Mouse (Mus musculus) stomach, embryonic 14.5 days (tissue): Measurements from ENCODE around the gene Draxin. TPM values are rescaled to one million over a fixed set of nuclear protein-coding genes. Genes with fewer than 3 reads are reported as not detected.
A peak's percentile ranks its signal among the peaks of the same experiment; 100 is the strongest.

Experiments
- ATAC-seq: fragments of 200-750 bp; cut with Nextera tagmentation; 2 replicates; pipeline ENCODE4 v1.8.0; 2017; ENCODE audit warnings: low read depth, moderate TSS enrichment; ENCODE audit not compliant: insufficient number of reproducible peaks, insufficient read depth, low FRiP score
- H3K27ac ChIP-seq: fragments of 300-500 bp; sonication (generic); 2 replicates; pipeline ENCODE4 v1.5.1; 2014; ENCODE audit warnings: mild to moderate bottlenecking, low read length, moderate library complexity, mixed read lengths
- H3K27me3 ChIP-seq: fragments of 300-500 bp; sonication (generic); 2 replicates; pipeline ENCODE4 v1.6.1; 2014; ENCODE audit warnings: low read length, control low read depth, mixed read lengths; ENCODE audit not compliant: control insufficient read depth, insufficient read depth
- H3K36me3 ChIP-seq: fragments of 300-500 bp; sonication (generic); 2 replicates; pipeline ENCODE4 v1.6.1; 2014; ENCODE audit warnings: mild to moderate bottlenecking, control low read depth, low read length, moderate library complexity, mixed read lengths; ENCODE audit not compliant: control insufficient read depth, insufficient read depth
- H3K4me1 ChIP-seq: fragments of 300-500 bp; sonication (generic); 2 replicates; pipeline ENCODE4 v1.6.1; 2014; ENCODE audit warnings: low read length, control low read depth, mixed read lengths; ENCODE audit not compliant: control insufficient read depth, insufficient read depth
- H3K4me2 ChIP-seq: fragments of 300-500 bp; sonication (generic); replicated peaks from 2 replicates; pipeline ENCODE4 v1.6.1; 2014; ENCODE audit warnings: low read depth, low read length, control low read depth
- H3K4me3 ChIP-seq: fragments of 300-500 bp; sonication (generic); 2 replicates; pipeline ENCODE4 v1.5.1; 2014; ENCODE audit warnings: low read depth, low read length, control low read depth
- H3K9ac ChIP-seq: fragments of 300-500 bp; sonication (generic); replicated peaks from 2 replicates; pipeline ENCODE4 v1.6.1; 2014; ENCODE audit warnings: low read depth, mild to moderate bottlenecking, control low read depth, low read length, moderate library complexity, mixed read lengths
- H3K9me3 ChIP-seq: fragments of 300-500 bp; sonication (generic); 2 replicates; pipeline ENCODE4 v1.6.1; 2016; ENCODE audit warnings: low read depth, low read length, control low read depth; ENCODE audit not compliant: control insufficient read depth
- WGBS: fragments of 180-500 bp; shearing (Covaris S2); extraction: QIAGEN DNeasy Blood & Tissue Kit; methylation state at CpG from one replicate; pipeline ENCODE4 v1.1.7; 2014; 5-methylcytosine and 5-hydroxymethylcytosine counted together
- polyA plus RNA-seq: library from polyadenylated mRNA; unstranded; fragments of >200 nt; fragmentation: Nextera tagmentation; extraction: Ambion mirVana; gene quantifications from 2 replicates; pipeline ENCODE4 v1.2.1, GENCODE M21; 2014

Gene Draxin
- polyA plus RNA-seq, 1 experiment from 2014 or later, result 0.07 TPM

DNA sequence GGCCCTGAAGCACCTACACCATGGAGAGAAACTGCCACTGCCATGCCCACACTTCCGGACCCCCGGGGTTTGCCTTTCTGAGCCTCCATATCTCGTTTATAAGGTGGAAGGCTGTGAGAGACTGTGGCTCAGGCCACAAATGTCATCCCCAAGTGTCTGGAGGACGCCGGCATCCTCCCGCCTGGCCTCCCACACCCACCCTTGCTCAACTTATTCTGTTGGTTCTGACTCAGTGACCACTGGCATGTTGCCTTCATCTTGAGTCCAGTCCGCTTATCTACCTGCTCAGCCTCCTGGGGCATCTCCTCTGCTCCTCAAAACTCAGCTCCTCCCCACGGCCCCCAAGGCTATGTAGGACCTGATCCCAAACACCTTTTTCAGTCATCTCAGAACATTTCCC lies 63.2 kb downstream of the Draxin start:
- Histone ChIP-seq H3K4me1 (no peaks in the 10 kb centered on the region), H3K4me2 (no peak overlapping the region), H3K36me3 (no peaks in the 10 kb centered on the region), H3K27ac (no peak overlapping the region), H3K9me3 (no peaks in the 10 kb centered on the region), H3K4me3 (no peak overlapping the region), H3K9ac (no peak overlapping the region), H3K27me3 (no peaks in the 10 kb centered on the region)
- WGBS, result 82% methylated on average over 8 of the region's 8 CpGs
- ATAC-seq, result no peak

DNA sequence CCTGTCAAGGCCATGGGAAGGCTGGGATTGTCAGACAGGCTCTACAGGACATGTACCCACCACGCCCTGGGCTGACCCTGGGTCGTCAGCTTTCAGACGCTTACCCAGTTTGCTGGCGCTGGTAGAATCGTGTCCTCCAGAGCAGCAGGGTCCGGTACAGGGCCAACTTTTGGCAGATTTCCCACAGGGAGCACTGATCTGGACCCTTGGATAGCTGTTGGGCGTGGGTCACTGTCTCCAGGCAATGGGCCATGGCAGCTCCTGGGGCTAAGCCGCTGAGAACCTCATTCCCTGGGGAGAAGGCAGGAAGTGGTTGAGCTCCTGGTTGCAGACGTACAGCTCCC lies 64.1 kb downstream of the Draxin start:
- 72% methylated on average over 9 of the region's 9 CpGs for WGBS
- Histone ChIP-seq H3K27me3 (no peaks in the 10 kb centered on the region), H3K4me1 (no peaks in the 10 kb centered on the region), H3K4me3 (no peak overlapping the region), H3K9ac (no peak overlapping the region), H3K4me2 (no peak overlapping the region), H3K36me3 (no peaks in the 10 kb centered on the region), H3K9me3 (no peaks in the 10 kb centered on the region), H3K27ac (no peak overlapping the region)
- no peak for ATAC-seq

GRCm38 (mm10) chr4:148065702-148066400 lies 64.6 kb downstream of the Draxin start:
- no peak overlapping the region for H3K9ac ChIP-seq
- H3K4me2 ChIP-seq, result no peak overlapping the region
- no peaks in the 10 kb centered on the region for H3K9me3 ChIP-seq
- H3K27me3 ChIP-seq, result no peaks in the 10 kb centered on the region
- no peak for ATAC-seq
- H3K4me3 ChIP-seq, result no peak overlapping the region
- no peaks in the 10 kb centered on the region for H3K4me1 ChIP-seq
- WGBS, result 53% methylated on average over 6 of the region's 6 CpGs
- no peaks in the 10 kb centered on the region for H3K36me3 ChIP-seq
- H3K27ac ChIP-seq, result no peak overlapping the region

DNA sequence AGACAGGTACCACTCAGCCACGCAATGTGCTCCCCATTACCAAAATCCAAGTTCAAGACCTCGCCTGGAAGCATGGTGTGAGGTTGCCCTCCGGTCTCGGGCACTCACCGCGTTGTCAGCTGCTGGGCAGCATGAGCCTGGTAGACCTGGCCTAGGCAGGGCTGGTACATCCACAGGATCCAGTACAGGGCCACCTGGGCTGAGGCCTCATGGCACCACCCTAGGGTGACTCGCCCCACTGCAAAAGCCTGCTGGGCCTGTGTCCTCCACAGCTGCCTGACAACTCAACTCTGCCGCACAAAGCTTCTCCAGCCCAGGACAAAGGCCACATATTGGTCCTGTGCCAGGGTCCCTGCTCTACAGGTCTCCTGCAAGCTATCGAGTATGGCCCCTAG lies 69.4 kb downstream of the Draxin start:
- WGBS, result 83% methylated on average over 9 of the region's 9 CpGs

DNA sequence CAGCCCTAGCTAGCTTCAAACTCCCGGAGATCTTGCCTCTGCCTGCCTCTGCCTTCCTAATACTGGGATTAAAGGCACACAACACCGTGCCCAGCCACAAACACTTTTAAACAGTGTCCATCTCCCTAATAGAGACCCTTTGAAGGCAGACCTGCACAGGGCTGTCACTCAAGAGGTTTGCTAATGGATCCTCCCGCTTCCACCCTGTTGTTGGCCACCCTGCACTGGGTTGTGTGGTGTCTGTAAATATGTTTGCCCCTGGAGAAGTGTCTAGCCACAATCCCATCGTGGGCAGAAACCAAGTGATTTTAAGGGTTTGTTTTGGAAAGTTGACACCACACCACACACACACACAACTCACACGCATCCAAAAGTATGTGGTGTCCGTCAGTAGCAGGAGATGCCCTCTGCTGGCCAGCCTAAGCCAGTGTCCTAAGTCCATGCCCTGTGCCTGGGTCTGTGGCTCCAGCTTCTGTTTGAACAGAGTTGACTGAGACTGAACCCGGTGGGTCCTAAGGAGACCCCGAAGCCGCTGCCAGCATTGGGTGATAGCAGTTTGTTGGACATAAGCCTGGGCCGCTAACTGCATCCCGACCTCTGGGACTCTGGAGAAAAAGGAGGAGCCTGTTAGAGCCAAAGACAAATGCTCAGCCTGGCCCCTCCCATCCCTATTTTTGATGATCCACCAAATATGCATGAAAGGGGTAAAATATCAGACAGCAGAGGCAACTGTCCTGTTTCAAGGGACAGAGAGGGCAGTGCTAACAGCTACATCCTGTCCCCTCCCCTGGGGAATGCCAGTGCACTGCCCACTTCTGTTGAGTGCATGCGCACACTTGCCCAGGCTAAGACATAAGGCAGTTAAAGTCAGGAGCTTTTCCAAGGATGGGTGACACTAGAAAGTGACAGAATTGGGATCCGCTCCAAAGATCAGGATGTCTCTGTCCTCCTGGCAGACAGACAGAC lies 70.1 kb downstream of the Draxin start:
- Histone ChIP-seq H3K27me3 (no peaks in the 10 kb centered on the region), H3K4me1 (no peaks in the 10 kb centered on the region), H3K36me3 (peaks cover 30% of the 10 kb centered on the region), H3K9ac (no peak overlapping the region), H3K27ac (no peak overlapping the region), H3K4me2 (no peak overlapping the region), H3K4me3 (no peak overlapping the region), H3K9me3 (no peaks in the 10 kb centered on the region)
- peak; percentile 70; the same call in 1 of the 2 replicates for ATAC-seq
- 50% methylated on average over 13 of the region's 13 CpGs for WGBS

More for the DNA sequence above, 69.4 kb downstream of the Draxin start:
- Histone ChIP-seq H3K36me3 (peaks cover 24% of the 10 kb centered on the region), H3K4me1 (no peaks in the 10 kb centered on the region), H3K4me3 (no peak overlapping the region), H3K27ac (no peak overlapping the region), H3K9me3 (no peaks in the 10 kb centered on the region), H3K9ac (no peak overlapping the region), H3K4me2 (no peak overlapping the region), H3K27me3 (no peaks in the 10 kb centered on the region)
- ATAC-seq, result no peak

GRCm38 (mm10) chr4:148058993-148059392 lies 71.5 kb downstream of the Draxin start:
- H3K9ac ChIP-seq, result no peak overlapping the region
- no peaks in the 10 kb centered on the region for H3K27me3 ChIP-seq
- H3K9me3 ChIP-seq, result no peaks in the 10 kb centered on the region
- ATAC-seq, result no peak
- H3K4me2 ChIP-seq, result no peak overlapping the region
- H3K4me1 ChIP-seq, result no peaks in the 10 kb centered on the region
- 92% methylated on average over 6 of the region's 6 CpGs for WGBS
- H3K4me3 ChIP-seq, result no peak overlapping the region
- peaks cover 39% of the 10 kb centered on the region for H3K36me3 ChIP-seq
- no peak overlapping the region for H3K27ac ChIP-seq

DNA sequence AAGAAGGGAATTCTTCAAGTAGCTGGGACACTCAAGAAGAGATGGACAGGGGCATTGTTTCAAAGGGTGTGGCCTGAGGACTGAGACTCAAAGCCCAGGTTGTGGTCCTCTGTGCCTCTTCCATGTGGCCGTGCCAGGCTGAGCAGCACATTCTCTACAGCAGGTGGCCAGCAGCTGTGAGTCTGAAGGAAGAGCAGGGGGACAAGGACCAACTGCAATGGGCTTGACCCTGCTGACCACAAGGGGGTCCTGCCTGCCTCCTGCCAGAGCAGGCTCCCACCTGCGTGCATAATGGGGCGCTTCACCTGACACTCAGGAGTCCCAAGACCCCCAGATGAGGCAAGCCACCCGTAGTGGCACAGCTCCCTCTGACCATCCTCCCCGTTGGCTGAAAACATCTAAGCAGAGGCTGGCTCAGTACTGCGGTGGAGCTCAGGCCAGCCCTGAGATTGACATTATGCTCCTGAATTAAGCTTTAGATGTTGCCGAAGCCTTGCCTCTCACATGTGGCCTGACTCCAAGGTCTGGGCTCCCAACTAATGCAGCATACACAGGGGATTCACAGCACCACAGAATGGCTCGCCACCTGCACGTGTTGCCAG lies 72.2 kb downstream of the Draxin start:
- Histone ChIP-seq H3K27me3 (no peaks in the 10 kb centered on the region), H3K27ac (no peak overlapping the region), H3K9me3 (no peaks in the 10 kb centered on the region), H3K4me3 (no peak overlapping the region), H3K4me2 (no peak overlapping the region), H3K9ac (no peak overlapping the region), H3K36me3 (peaks cover 44% of the 10 kb centered on the region), H3K4me1 (no peaks in the 10 kb centered on the region)
- WGBS, result 88% methylated on average over 9 of the region's 9 CpGs
- ATAC-seq, result no peak

GRCm38 (mm10) chr4:148057661-148058209 lies 72.8 kb downstream of the Draxin start:
- ATAC-seq, result no peak
- Histone ChIP-seq H3K4me1 (no peaks in the 10 kb centered on the region), H3K27me3 (no peaks in the 10 kb centered on the region), H3K4me3 (no peak overlapping the region), H3K9me3 (no peaks in the 10 kb centered on the region), H3K36me3 (peaks cover 50% of the 10 kb centered on the region), H3K4me2 (no peak overlapping the region), H3K9ac (no peak overlapping the region), H3K27ac (no peak overlapping the region)
- 66% methylated on average over 5 of the region's 5 CpGs for WGBS
